Mouse (Mus musculus): ENCODE measurements around the gene Asna1. TPM values are rescaled to one million over a fixed set of nuclear protein-coding genes. Genes with fewer than 3 reads are reported as not detected.

The Asna1 gene
- total RNA-seq, 2 experiments from 2014 or later: 66.2 to 69.8 TPM

DNA sequence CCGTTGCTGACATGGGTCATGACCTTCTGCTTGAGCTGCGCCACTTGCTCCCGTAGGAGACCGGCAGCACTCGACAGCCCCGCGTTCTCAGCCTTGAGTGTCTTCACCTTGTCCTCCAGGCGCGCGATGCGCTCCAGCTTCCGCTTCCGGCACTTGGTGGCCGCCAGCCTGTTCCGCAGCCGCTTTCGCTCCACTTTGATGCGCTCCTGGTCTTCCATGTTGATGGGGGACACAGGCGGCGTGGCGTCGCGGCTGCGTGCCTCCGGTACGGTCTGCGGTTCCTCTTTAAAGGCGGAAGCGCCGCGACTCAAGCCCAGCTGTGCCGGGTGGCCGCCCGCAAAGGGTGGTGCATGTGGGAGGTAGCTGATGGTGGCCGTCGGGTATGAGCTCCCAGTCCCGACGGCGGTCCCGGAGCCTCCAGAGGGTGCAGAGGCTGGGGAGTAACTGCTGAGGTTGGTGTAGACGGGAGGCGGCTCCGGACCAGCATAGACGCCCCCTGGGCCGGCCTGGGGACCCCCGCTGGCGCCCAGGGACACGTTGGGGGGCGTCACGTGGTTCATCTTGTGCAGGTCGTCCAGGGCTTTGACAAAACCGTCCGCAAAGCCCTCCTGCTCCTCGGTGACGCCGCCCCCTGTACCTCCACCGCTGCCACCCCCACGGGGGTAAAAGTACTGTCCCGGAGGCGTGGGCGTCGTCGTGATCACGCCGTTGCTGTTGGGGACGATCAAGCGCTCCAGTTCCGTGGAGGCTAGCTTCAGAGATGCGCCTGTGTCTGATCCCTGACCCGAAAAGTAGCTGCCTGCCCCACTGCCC is 47.4 kb downstream of the Asna1 start:
- intact Hi-C loops (cut with DNase I): loop anchor here (5.0 kb wide), 2 partner anchors 50 to 315 kb away; partner anchors contain the start of genes Asna1, Ier2 and Trir
- peak; percentile 70 to 82 for DNase-seq

DNA sequence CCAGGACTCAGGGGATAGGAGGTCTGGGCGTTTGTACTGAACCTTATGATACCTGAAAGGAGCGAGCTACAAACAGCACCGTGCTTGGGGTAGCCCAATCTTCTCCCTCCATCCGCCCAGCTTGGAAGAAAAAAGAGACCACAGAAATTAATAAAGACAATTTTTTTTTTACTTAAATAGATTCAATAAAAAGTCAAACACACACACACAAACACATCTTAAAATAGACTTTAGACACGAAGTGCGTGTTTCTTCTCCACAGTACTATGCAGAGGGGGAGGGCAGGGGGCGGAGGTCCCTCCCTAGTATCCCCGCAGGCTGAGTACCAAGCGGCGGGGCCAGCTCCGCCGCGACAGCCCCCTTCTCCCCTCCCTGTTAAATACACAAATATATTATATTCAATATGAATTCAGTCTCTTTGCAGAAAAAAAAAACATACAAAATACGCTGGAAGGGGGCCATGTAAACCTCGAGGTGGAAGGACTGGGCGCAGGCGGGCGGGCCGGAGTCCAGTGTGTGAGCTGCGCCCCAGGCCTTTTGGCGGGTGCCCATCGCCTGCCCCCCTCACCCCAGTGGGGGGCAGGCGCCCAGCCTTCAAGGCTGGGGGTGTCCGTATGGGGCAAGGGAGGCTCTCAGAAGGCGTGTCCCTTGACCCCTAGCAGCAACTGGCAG is 48.2 kb downstream of the Asna1 start:
- no peak for DNase-seq
- intact Hi-C loops (cut with DNase I): loop anchor here (5.0 kb wide), 2 partner anchors 50 to 315 kb away; partner anchors contain the start of genes Asna1, Ier2 and Trir

DNA sequence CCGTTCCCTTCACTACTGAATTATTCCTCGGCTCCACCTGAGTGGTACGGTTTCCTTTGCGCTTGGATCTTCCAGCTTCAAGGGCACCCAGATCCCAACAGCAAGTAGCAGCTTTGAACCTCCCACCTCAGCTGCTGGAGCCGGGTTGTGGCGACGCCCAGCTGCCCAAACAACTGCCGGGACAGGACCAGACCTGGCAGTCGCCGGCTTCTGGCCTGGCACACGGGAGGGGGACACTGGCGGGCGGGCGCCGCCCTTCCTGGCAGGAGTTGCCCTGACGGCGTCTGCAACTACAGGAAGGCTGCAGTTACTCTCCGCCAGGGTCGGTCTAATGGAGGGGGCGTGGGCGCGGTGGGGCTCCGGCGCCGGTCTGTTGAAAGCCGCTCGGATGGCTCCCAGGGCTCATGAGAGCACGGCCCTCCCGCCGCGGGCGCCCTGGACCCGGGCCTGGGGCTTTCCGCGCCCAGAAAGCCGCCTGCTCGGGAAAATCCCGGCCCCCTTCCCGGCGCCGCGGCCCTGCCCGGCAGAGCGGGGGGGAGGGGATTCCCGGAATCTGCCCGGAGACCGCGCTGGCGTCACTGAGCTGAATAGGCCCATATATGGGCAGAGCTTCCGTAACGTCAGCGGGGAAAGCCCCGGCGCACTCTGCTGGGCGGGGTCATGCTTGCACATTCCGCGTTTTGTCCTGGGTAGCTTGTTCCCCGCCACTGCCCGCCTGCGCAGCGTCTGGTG is 48.9 kb downstream of the Asna1 start:
- peak; percentile 96 to 98 for DNase-seq
- intact Hi-C loops (cut with DNase I): loop anchor here (5.0 kb wide), 2 partner anchors 51 to 314 kb away; partner anchors contain the start of genes Asna1, Ier2 and Trir

DNA sequence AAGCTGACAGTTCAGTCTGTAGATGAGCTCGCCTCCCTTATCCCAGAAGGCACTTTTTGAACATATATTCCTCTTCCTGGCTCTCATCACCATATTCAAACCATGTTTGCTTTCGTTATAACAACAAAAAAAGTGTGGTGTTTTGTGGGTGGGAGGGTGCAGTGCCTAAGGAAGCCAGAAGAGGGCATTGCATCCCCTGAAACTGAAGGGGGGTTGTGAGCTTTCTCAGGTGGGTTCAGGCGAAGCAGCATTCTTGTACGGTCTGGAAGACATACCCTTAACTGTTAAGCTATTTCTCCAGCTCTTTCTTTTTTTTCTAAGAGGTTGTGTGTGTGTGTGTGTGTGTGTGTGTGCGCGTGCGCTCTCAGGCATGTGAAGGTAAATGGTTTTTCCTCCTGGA is 49.6 kb downstream of the Asna1 start:
- peak; percentile 76 to 77 for DNase-seq
- intact Hi-C loops (cut with DNase I): loop anchor here (1.0 to 5.0 kb wide), 3 partner anchors 15 to 313 kb away; partner anchors contain the start of genes Asna1, Hook2, Ier2 and Trir

DNA sequence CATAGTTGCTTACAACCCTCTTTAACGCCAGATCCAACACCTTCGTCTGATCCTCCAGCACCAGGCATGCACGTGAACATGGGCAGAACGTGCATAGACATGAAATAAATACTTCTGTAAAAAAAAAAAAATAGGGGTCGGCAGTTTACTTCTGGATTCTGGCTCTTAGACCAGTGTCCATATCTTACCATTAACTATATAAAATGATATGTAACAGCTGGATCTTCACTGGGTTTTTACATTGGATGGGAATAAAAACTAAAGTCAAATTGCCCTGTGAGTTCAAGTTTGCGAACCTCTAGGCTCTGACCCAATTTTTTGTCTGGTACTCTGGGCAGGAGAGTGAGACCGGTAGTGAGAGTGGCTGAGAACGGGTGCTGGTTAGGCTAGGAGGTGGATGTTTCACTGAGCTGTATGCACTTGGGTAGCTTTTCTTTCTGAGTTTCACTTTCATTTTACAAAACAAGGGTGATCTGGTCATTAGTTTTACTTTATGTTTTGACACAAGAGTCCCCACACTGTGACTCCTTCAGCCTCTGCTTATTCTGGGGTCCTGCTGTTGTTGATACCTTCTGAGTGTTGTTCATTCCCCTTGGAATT is 50.4 kb downstream of the Asna1 start:
- DNase-seq: no peak
- intact Hi-C loops (cut with DNase I): loop anchor here (1.0 to 5.0 kb wide), 3 partner anchors 16 to 312 kb away; partner anchors contain the start of genes Asna1, Hook2, Ier2 and Trir

DNA sequence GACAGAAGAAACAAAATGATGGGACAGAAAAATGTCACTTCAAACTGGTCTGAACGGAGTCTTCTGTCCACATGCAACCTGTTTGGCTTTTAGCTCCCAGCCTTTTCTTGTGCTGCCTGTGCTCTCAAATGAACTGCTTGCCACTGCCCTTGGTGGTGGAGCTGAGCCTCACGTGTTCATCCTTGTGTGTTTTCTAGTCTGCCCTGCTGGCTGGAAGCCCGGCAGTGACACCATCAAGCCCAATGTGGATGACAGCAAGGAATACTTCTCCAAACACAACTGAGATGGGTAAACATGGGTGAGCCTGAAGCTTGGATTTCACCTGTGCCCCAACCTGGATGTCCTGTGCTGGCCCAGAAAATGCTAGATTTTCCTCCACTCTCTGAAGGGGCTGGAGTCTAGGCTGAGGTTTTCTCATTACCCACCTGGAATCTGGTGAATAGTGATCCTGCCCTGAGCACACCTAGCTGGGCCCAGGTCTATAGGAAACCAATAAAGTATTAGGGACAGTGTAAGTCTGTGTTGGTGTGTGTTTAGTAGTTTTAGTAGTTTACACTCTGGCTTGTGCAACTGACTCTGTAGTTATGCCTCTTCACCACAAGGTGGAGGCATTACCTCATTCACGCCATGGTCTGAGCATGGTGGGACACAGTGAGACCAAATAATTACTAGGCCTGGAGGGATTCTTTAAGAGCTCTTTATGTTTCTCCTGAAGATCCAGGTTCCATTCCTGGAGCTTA is 51.1 kb downstream of the Asna1 start:
- DNase-seq: peak; percentile 61 to 62
- intact Hi-C loops (cut with DNase I): no loop called here

DNA sequence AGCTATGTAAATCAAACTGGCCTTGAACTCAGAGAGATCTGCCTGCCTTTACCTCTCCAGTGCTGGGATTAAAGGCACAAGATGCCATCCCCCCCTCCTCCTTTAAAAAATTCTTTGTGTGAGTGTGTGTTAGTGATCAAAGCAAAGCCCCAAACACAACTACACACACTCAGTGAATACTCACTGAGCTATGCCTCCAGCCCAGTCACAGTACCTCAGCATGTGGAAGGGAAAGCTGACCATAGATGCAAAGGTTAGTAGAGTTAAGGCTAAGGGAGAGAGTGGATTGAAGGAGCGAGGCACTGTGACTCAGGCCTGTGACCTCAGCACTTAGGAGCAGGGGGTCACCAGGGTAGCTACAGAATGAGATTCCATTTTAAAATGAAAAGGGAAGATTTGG is 52.0 kb downstream of the Asna1 start:
- DNase-seq: no peak
- intact Hi-C loops (cut with DNase I): no loop called here

DNA sequence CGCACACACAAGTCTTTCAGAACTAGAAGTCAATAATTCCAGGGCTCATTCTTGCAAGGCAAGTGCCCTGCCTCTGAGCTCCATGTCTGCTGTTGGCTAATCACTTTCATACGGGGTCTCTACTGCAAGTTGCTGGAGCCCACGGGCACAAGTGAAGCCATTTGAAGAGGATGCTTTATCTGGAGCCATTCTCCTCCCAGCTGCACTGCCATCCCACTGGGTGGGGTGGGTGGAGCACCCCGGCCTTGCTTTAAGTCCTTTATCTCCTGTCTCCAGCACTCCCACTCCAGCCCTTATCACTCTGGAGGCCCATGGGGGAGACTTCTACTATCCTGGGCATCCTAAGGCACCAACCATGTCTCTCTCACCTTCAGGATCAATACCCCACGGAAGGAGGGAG is 54.2 kb downstream of the Asna1 start:
- no peak for DNase-seq
- intact Hi-C loops (cut with DNase I): no loop called here

DNA sequence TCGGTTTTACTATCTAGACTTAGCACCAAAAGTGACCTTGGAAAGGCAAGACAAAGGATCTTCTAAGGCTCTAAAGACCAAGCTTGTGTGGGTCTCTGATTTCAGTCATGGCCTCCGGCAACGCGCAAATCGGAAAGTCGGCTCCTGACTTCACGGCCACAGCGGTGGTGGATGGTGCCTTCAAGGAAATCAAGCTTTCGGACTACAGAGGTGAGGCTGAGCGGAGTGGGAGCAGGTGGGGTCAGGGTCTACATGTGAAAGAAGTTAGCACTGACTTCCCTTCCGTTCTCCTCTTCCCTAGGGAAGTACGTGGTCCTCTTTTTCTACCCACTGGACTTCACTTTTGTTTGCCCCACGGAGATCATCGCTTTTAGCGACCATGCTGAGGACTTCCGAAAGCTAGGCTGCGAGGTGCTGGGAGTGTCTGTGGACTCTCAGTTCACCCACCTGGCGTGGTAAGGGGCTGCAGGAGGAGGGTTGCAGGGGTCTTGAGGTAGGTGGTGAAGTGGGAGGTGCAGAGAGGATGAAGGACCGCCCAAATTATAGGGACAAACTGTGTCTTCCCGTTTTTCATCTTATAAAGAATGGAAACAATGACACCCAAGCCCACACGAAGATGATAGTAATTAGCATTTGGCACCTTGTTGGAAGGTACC is 54.8 kb downstream of the Asna1 start:
- intact Hi-C loops (cut with DNase I): no loop called here
- DNase-seq: no peak

DNA sequence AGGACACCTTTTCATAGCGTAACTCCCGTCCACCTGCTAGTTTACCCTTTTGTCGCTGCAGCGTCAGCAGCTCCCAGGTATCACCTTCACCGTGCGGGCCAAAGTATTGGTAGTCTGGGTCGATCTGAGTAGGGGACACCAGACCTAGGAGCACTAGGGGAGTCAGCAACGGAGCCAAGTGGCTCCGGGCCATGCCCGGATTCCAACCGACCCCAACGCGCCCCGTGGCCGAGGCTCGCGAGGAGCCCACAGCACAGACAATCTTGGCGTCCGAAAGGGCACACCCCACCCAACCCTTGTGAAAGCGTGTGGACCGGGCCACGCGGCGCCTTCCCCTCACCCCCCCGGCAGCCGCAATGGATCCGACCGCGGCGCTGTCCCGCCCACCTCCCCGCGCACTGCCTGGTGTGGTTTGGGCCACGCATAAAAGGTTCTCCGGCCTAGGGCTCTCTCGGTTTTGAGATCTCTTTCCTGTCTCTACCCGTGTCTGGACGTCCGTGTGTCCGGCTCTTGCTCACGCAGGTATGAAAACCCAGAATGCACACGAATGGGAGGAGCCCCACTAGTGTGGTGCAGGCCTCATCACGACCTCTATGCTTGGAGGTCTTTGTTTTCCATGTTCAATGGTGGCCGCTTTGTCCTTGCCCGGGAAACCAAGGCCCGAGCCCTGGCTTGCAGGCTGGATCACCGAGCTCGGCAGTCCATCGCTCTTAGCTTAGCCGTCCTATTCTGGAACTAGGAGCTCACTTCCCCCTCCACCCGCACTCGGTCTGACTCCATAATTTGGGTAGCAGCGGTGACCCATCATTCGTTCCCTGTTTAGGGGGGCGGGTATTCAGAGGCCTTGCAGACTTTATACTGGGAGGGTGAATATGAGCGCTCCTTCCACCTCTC is 55.6 kb downstream of the Asna1 start, which contains the start of the genes Gm49661, Prdx2 and Rnaseh2a:
Gene Gm49661, minus strand, starts transcription at position 193 of the 894 bp plus-strand sequence.
Gene Prdx2, plus strand, starts transcription at position 347 of the 894 bp plus-strand sequence.
Gene Rnaseh2a, minus strand, starts transcription at position 527 of the 894 bp plus-strand sequence.
- peak; percentile 75 to 80 for DNase-seq
- intact Hi-C loops (cut with DNase I): no loop called here

DNA sequence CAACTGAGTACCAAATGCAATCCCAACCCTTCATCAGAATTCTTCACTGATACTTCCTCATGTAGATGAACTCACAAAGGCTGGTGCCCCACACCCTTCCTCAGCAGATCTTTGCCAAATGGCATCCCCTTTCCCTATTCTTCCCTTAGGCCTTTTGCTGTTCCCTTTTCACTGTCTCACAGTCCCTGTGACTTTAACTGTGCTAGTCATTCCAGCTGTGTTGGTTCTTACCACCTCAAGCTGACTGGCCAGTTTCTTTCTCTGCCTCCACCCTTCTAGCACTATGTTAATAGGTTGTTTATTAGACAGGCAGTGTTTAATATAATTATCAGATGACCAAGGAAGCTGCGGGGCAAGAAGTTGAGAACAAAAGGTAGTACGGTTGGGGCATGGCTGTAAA is 56.4 kb downstream of the Asna1 start:
- peak in 1 of 2 experiments; percentile 32 for DNase-seq
- intact Hi-C loops (cut with DNase I): no loop called here

Small RNA genes within 50 kb of the gene (microRNA-seq; reads per million reads assigned to microRNA genes)
- gene Mir7070 (ENCODE audit: borderline number of aligned reads in 2 of 2): 0 to 0.67 reads per million in 2 experiments

Other genes with a start within 250 kb of the Asna1 start
- gene Nfix, start 224.9 kb downstream of the Asna1 start, total RNA-seq (2021): 100 to 1,000 TPM; 279 to 296 TPM
- gene Dand5, start 202.5 kb downstream of the Asna1 start, total RNA-seq (2021): 1 to 10 TPM; 9.3 to 9.9 TPM
- 10 to 100 TPM; 28.5 to 29.5 TPM for gene Gadd45gip1, start 193.8 kb downstream of the Asna1 start, total RNA-seq (2021)
- gene Rad23a, start 184.6 kb downstream of the Asna1 start, total RNA-seq (2021): 10 to 100 TPM; 84.0 to 87.4 TPM
- 100 to 1,000 TPM; 337 to 380 TPM for gene Calr, start 178.3 kb downstream of the Asna1 start, total RNA-seq (2021)
- gene Farsa, start 168.3 kb downstream of the Asna1 start, total RNA-seq (2021): 10 to 100 TPM; 23.1 TPM
- 1 to 10 TPM; 3.8 to 4.1 TPM for gene Syce2, start 153.2 kb downstream of the Asna1 start, total RNA-seq (2021)
- 10 to 100 TPM; 71.3 to 77.2 TPM for gene Gcdh, start 131.4 kb downstream of the Asna1 start, total RNA-seq (2021)
- gene Klf1, start 123.4 kb downstream of the Asna1 start, total RNA-seq (2021): not detected
- gene Dnase2a, start 116.7 kb downstream of the Asna1 start, total RNA-seq (2021): 10 to 100 TPM in 1 of 2 experiments, 1 to 10 TPM in 1; 7.3 to 11.7 TPM
- under 1 TPM; 0.11 to 0.14 TPM for gene Mast1, start 87.9 kb downstream of the Asna1 start, total RNA-seq (2021)
- gene Rtbdn, start 78.3 kb downstream of the Asna1 start, total RNA-seq (2021): not detected
- 1 to 10 TPM in 1 of 2 experiments, not detected in 1; 1.0 TPM for gene Gm49661, start 55.8 kb downstream of the Asna1 start, total RNA-seq (2021)
- gene Prdx2, start 55.7 kb downstream of the Asna1 start, total RNA-seq (2021): 100 to 1,000 TPM; 633 to 676 TPM
- 10 to 100 TPM; 48.6 to 56.7 TPM for gene Rnaseh2a, start 55.5 kb downstream of the Asna1 start, total RNA-seq (2021)
- 10 to 100 TPM; 14.9 to 26.9 TPM for gene Junb, start 46.6 kb downstream of the Asna1 start, total RNA-seq (2021)
- 1 to 10 TPM; 2.7 to 2.9 TPM for gene Hook2, start 34.7 kb downstream of the Asna1 start, total RNA-seq (2021)
- not detected for gene Best2, start 10.8 kb downstream of the Asna1 start, total RNA-seq (2021)
- 10 to 100 TPM; 80.7 to 84.2 TPM for gene Trir, start 1.5 kb upstream of the Asna1 start, total RNA-seq (2021)
- 10 to 100 TPM; 28.1 to 35.1 TPM for gene Tnpo2, start 11.6 kb upstream of the Asna1 start, total RNA-seq (2021)
- gene Fbxw9, start 34.8 kb upstream of the Asna1 start, total RNA-seq (2021): 1 to 10 TPM; 3.4 to 4.3 TPM
- not detected for gene Gm5741, start 42.7 kb upstream of the Asna1 start, total RNA-seq (2021)
- 10 to 100 TPM; 27.0 to 27.4 TPM for gene Dhps, start 46.5 kb upstream of the Asna1 start, total RNA-seq (2021)
- 10 to 100 TPM; 37.4 to 42.2 TPM for gene Wdr83os, start 55.5 kb upstream of the Asna1 start, total RNA-seq (2021)
- 10 to 100 TPM; 33.3 to 34.2 TPM for gene Wdr83, start 56.0 kb upstream of the Asna1 start, total RNA-seq (2021)
- gene Man2b1, start 58.0 kb upstream of the Asna1 start, total RNA-seq (2021): 10 to 100 TPM; 31.0 to 31.3 TPM
- gene Zfp791, start 97.8 kb upstream of the Asna1 start, total RNA-seq (2021): 1 to 10 TPM; 2.0 to 2.4 TPM
- not detected for gene Cks1brt, start 126.6 kb upstream of the Asna1 start, total RNA-seq (2021)
- gene Olfr371, start 200.7 kb upstream of the Asna1 start, total RNA-seq (2021): not detected

All from heart, postnatal 36 days (tissue).